Mouse (Mus musculus): ENCODE results near the gene Ttc9.

- TF ChIP-seq CTCF (IDR thresholded peaks at IDR 0.05; ENCODE audit: low read depth, low read length) = no peak
- no peak for TF ChIP-seq POLR2A (IDR thresholded peaks at IDR 0.05; ENCODE audit: borderline replicate concordance, low read depth, low read length)
Observed at GRCm38 (mm10) chr12:81712618-81713017, 81.6 kb downstream of the Ttc9 start.
